Mouse (Mus musculus) C2C12 (cell line): ENCODE measurements at regions not wholly inside any gene's neighbourhood (a gene's known extent, or its start where the extent isn't known, plus 50 kb on each side); places are given as distances from the start of the nearest gene placed in this dataset.

Experiments
- CTCF ChIP-seq: IDR thresholded peaks from one replicate; pipeline ENCODE4 v1.5.1; 2011; ENCODE audit not compliant: control insufficient read depth, insufficient read depth, insufficient read length
- MAX ChIP-seq: IDR thresholded peaks from one replicate; pipeline ENCODE4 v1.6.1; 2011; ENCODE audit warnings: mild to moderate bottlenecking, control low read depth
- USF1 ChIP-seq: IDR thresholded peaks from one replicate; pipeline ENCODE4 v1.6.1; 2011; ENCODE audit warnings: low read depth, mild to moderate bottlenecking, control low read depth, moderate library complexity

DNA sequence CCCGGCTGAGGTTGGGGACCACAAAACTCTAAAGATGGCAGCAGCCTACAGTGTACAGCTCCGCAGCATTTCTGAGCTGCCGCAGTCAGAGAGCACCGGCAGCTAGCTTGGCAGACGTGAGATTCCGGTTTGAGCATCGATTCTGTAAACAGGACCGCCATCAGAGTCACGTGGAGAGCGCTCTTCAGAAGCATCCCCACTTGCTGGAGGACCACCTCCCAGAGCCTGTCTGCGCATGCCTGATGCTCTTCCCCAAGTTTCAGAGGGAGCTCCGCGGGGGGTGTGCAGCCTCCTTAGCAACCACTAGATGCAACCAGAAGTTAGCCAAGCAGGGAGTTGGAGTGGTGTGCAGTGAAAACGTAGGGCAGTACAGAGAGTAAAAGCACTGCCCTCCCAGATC is 52.7 kb upstream of the Daam1 start:
- TF ChIP-seq CTCF, result no peak
- no peak for TF ChIP-seq USF1
- no peak for TF ChIP-seq MAX
